Mouse (Mus musculus): ENCODE results near the gene Atn1. TPM values are rescaled to one million over a fixed set of nuclear protein-coding genes. Genes with fewer than 3 reads are reported as not detected.

Gene Atn1
- polyA plus RNA-seq, 1 experiment: 37.4 TPM

DNA sequence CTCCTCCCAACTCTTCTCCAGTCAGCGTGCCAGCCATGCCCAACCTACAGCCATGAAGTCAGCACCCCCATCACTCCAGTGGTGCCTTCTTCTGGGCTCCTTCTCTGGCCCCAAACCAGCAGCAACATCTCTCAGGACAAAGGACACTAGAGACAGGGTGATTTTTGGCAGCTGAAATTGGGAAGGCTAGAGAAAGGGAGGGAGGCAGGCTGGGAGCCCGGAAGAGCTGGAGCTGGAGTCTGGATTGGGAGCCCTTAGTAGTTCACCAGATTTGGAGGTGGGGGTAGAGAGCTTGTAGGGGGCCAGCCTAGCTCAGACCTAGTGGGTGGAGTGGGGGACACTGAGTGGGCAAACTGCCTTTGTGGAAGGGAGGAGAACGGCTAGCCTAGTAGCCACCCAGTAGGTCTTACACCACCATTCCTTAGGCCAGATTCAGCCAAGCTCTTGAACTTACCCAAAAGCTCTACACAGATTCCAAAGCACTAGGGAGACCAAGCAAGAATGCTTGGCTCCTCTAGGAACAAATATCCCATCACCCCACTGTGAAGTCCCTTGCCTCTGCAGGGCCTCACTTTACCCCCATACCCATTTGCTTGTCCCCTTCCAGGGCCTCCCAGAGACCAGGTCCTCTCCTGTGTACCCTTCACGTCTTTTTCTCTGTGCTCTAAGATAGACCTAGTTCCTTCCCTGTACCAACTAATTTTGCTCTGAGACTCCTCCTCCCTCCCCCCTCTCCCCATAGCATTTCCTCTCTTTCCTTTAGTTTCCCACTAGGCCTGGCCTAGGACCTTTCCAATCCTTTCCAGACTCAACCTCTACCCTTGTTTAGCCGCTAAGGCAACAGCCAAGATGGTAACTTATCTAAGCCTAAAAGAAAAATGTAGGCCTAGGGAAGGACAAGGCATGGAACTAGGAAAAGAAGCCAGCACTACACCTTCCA is 1.9 kb upstream of the Atn1 start:
- Histone ChIP-seq H3K36me3 (ENCODE audit: control insufficient read depth, insufficient read depth, low read length) (no peaks in the 10 kb centered on the region), H3K27me3 (ENCODE audit: control insufficient read depth, insufficient read depth, low read length) (no peaks in the 10 kb centered on the region), H3K4me1 (ENCODE audit: control insufficient read depth, insufficient read depth, insufficient read length) (no peaks in the 10 kb centered on the region; the same call in 1 of the 2 replicates), H3K27ac (ENCODE audit: insufficient read depth, low read length) (no peak overlapping the region), H3K4me3 (ENCODE audit: extremely low read depth, insufficient read depth, insufficient read length) (no peak overlapping the region)
- DNase-seq (ENCODE audit: low read depth in 1 of 2, low spot score in 2 of 2): no peak
- WGBS: 78% methylated on average over 5 of the region's 5 CpGs
- TF ChIP-seq POLR2A (IDR thresholded peaks at IDR 0.05; ENCODE audit: low read depth, low read length): no peak
- TF ChIP-seq CTCF (IDR thresholded peaks at IDR 0.05; ENCODE audit: extremely low read depth, insufficient read depth, insufficient read length, insufficient replicate concordance): no peak

DNA sequence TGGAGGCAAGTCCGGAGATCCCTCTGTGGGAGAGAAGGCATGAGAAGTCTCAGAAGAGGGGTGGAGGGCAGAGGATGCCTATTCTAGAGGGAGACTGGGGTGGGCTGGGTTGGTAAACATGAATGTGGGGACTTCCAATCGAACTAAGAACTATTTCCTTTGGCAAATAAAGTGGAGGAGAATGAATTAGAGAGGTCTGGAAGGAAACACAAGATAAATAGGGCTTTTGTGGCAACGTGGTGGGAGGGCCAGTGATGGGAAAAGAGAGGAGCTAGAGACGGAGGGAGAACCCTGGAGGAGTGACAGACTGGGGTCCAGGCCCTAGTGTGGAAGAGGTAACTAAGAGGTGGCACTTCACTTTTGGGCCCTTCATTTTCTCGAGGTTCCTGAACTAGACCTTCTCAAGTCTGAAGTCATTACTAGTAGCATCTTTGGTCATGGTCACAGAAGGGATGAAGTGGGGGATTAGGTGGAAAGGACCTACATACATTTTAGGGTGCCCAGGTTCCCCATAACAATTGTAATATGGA is 1.1 kb upstream of the Atn1 start:
- no peak for TF ChIP-seq POLR2A (IDR thresholded peaks at IDR 0.05; ENCODE audit: low read depth, low read length)
- no peak for TF ChIP-seq CTCF (IDR thresholded peaks at IDR 0.05; ENCODE audit: extremely low read depth, insufficient read depth, insufficient read length, insufficient replicate concordance)
- Histone ChIP-seq H3K27me3 (ENCODE audit: control insufficient read depth, insufficient read depth, low read length) (no peaks in the 10 kb centered on the region), H3K36me3 (ENCODE audit: control insufficient read depth, insufficient read depth, low read length) (no peaks in the 10 kb centered on the region), H3K4me1 (ENCODE audit: control insufficient read depth, insufficient read depth, insufficient read length) (no peaks in the 10 kb centered on the region; the same call in 1 of the 2 replicates), H3K4me3 (ENCODE audit: extremely low read depth, insufficient read depth, insufficient read length) (peak overlapping the region; percentile 91; the same call in 1 of the 2 replicates), H3K27ac (ENCODE audit: insufficient read depth, low read length) (0 out of 2 replicates have a peak overlapping the region, but pooled peaks have one; percentile 11)
- 42% methylated on average over 5 of the region's 5 CpGs for WGBS
- no peak for DNase-seq (ENCODE audit: low read depth in 1 of 2, low spot score in 2 of 2)

DNA sequence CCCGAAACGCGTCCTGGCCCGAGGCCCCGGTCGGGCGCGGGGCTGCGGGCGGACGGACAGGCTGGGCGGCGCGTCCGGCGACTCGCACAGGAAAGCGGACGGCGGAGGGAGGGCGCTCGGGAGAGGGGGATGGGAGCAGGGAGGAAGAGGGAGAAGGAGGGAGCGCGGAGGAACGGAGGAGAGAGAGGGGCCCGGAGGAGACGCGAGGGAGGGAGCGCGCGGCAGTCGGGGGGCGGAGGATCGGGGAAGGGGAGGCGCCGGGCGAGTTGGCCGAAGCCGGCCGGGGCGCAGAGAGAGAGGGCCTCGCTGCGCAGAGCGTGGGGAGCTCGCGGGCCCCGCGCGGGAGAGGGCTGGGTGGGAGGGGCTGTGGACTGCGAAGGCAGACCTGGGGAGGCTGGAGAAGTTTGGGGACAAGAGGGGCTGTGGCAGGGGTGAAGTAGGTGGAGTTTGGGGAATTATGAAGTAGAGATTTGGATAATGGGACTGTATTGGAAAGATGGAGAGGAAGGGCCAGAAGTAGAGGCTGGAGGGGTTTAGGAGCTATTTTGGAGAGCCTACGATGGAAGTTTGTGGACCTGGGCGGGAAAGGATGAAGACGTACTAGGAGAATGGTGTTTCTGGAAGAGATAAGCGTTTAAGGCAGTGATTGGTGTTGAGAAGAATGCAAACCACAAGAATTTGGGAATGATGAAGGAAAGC is 477 bp upstream of the Atn1 start:
- H3K4me3 ChIP-seq (ENCODE audit: extremely low read depth, insufficient read depth, insufficient read length): peak overlapping the region; percentile 91
- no peaks in the 10 kb centered on the region for H3K36me3 ChIP-seq (ENCODE audit: control insufficient read depth, insufficient read depth, low read length)
- TF ChIP-seq CTCF (IDR thresholded peaks at IDR 0.05; ENCODE audit: extremely low read depth, insufficient read depth, insufficient read length, insufficient replicate concordance) (no peak), POLR2A (IDR thresholded peaks at IDR 0.05; ENCODE audit: low read depth, low read length) (no peak)
- peak in 1 of 2 experiments; percentile 55 for DNase-seq (ENCODE audit: low read depth in 1 of 2, low spot score in 2 of 2)
- H3K27ac ChIP-seq (ENCODE audit: insufficient read depth, low read length): peak overlapping the region; percentile 63
- WGBS: 5% methylated on average over 48 of the region's 54 CpGs
- H3K27me3 ChIP-seq (ENCODE audit: control insufficient read depth, insufficient read depth, low read length): no peaks in the 10 kb centered on the region
- no peaks in the 10 kb centered on the region; the same call in 1 of the 2 replicates for H3K4me1 ChIP-seq (ENCODE audit: control insufficient read depth, insufficient read depth, insufficient read length)

DNA sequence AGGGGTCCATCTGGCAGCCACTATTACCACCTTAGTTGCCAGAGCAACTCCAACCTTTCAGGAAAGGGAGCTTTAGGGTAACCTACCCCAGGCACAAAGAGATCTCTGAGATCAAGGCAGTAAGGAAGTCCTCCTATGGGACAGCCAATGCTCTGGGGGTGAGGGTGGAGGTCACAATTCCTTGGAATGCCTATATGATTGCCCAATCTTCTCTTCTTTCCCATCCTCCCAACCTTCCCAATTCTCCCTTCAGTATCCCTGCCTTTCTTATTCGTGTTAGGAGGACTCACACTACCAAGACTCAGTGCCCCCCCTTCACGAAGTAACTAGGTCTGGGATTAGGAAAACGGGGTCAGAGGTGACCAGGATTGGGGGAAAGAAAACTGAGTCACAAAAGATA is 1.0 kb downstream of the Atn1 start:
- no peak for DNase-seq (ENCODE audit: low read depth in 1 of 2, low spot score in 2 of 2)
- WGBS: 43% methylated on average over 3 of the region's 3 CpGs
- TF ChIP-seq CTCF (IDR thresholded peaks at IDR 0.05; ENCODE audit: extremely low read depth, insufficient read depth, insufficient read length, insufficient replicate concordance): no peak
- no peak for TF ChIP-seq POLR2A (IDR thresholded peaks at IDR 0.05; ENCODE audit: low read depth, low read length)
- Histone ChIP-seq H3K36me3 (ENCODE audit: control insufficient read depth, insufficient read depth, low read length) (no peaks in the 10 kb centered on the region), H3K4me3 (ENCODE audit: extremely low read depth, insufficient read depth, insufficient read length) (peak overlapping the region; percentile 91), H3K4me1 (ENCODE audit: control insufficient read depth, insufficient read depth, insufficient read length) (no peaks in the 10 kb centered on the region; the same call in 1 of the 2 replicates), H3K27me3 (ENCODE audit: control insufficient read depth, insufficient read depth, low read length) (no peaks in the 10 kb centered on the region), H3K27ac (ENCODE audit: insufficient read depth, low read length) (no peak overlapping the region)

DNA sequence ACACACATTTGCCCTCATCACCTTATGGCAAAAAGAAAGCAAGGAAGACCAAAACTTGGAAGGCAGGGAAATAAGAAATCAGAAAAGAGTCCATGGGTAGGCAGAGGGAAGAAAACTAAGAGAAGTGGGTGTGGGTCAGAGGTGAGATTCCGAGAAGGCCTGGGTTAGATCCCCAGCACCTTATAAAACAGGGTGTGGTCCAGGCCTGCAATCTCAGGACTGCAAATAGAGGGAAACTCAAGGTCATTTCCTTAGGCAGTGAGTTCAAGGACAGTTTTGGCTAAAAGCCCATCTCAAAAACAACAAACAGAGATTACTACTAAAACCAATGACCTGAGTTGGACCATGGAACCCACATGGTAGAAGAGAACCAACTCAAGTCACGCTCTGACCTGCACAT is 2.5 kb downstream of the Atn1 start:
- peaks cover 4% of the 10 kb centered on the region; the same call in 1 of the 2 replicates for H3K36me3 ChIP-seq (ENCODE audit: control insufficient read depth, insufficient read depth, low read length)
- H3K4me3 ChIP-seq (ENCODE audit: extremely low read depth, insufficient read depth, insufficient read length): no peak overlapping the region
- WGBS: 89% methylated on average over 2 of the region's 2 CpGs
- TF ChIP-seq CTCF (IDR thresholded peaks at IDR 0.05; ENCODE audit: extremely low read depth, insufficient read depth, insufficient read length, insufficient replicate concordance) (no peak), POLR2A (IDR thresholded peaks at IDR 0.05; ENCODE audit: low read depth, low read length) (no peak)
- no peaks in the 10 kb centered on the region for H3K27me3 ChIP-seq (ENCODE audit: control insufficient read depth, insufficient read depth, low read length)
- H3K27ac ChIP-seq (ENCODE audit: insufficient read depth, low read length): no peak overlapping the region
- DNase-seq (ENCODE audit: low read depth in 1 of 2, low spot score in 2 of 2): no peak
- H3K4me1 ChIP-seq (ENCODE audit: control insufficient read depth, insufficient read depth, insufficient read length): no peaks in the 10 kb centered on the region; the same call in 1 of the 2 replicates

DNA sequence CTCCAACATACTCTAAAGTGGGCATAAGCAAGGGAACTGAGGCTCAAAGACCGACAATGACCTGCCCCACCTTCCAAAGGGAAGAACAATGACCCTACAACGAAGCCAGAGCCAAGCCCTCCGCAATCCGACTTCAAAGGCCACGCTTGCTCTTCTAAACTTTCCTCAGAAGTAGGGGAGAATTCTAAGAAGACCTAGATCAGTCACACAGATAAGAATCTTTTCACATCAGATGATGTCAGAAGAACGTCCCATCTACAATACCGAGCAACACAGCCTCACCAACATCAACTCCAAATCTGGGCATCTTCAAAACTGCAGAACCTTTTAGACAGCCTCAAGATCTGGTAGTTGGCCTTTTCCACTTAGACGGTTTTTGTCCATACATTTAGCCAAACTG is 5.9 kb downstream of the Atn1 start:
- no peaks in the 10 kb centered on the region for H3K27me3 ChIP-seq (ENCODE audit: control insufficient read depth, insufficient read depth, low read length)
- H3K4me3 ChIP-seq (ENCODE audit: extremely low read depth, insufficient read depth, insufficient read length): no peak overlapping the region
- TF ChIP-seq CTCF (IDR thresholded peaks at IDR 0.05; ENCODE audit: extremely low read depth, insufficient read depth, insufficient read length, insufficient replicate concordance) (no peak), POLR2A (IDR thresholded peaks at IDR 0.05; ENCODE audit: low read depth, low read length) (no peak)
- H3K36me3 ChIP-seq (ENCODE audit: control insufficient read depth, insufficient read depth, low read length): peaks cover 7% of the 10 kb centered on the region
- no peak for DNase-seq (ENCODE audit: low read depth in 1 of 2, low spot score in 2 of 2)
- 72% methylated on average over 8 of the region's 8 CpGs for WGBS
- 0 out of 2 replicates have a peak overlapping the region, but pooled peaks have one; percentile 32 for H3K27ac ChIP-seq (ENCODE audit: insufficient read depth, low read length)
- H3K4me1 ChIP-seq (ENCODE audit: control insufficient read depth, insufficient read depth, insufficient read length): peaks cover 4% of the 10 kb centered on the region; the same call in 1 of the 2 replicates

Data from spleen, adult 2 months (tissue).